Mouse (Mus musculus) hindbrain, embryonic 13.5 days (tissue): Measurements from ENCODE around the gene Ugcg. TPM values are rescaled to one million over a fixed set of nuclear protein-coding genes. Genes with fewer than 3 reads are reported as not detected.

Experiments
- ATAC-seq: fragments of 200-750 bp; cut with Nextera tagmentation; 2 replicates; pipeline ENCODE4 v1.8.0; 2017; ENCODE audit warnings: moderate TSS enrichment; ENCODE audit not compliant: low FRiP score
- H3K27ac ChIP-seq: fragments of 300-500 bp; sonication (generic); 2 replicates; pipeline ENCODE4 v1.5.1; 2015; ENCODE audit warnings: inconsistent platforms, mild to moderate bottlenecking, moderate library complexity
- H3K27me3 ChIP-seq: fragments of 300-500 bp; sonication (generic); 2 replicates; pipeline ENCODE4 v1.6.1; 2015; ENCODE audit warnings: mild to moderate bottlenecking, inconsistent platforms
- H3K36me3 ChIP-seq: fragments of 300-500 bp; sonication (generic); 2 replicates; pipeline ENCODE4 v1.6.1; 2015; ENCODE audit warnings: mild to moderate bottlenecking, inconsistent platforms
- H3K4me1 ChIP-seq: fragments of 300-500 bp; sonication (generic); replicated peaks from 2 replicates; pipeline ENCODE4 v1.6.1; 2015; ENCODE audit warnings: inconsistent platforms
- H3K4me2 ChIP-seq: fragments of 300-500 bp; sonication (generic); 2 replicates; pipeline ENCODE4 v1.6.1; 2015; ENCODE audit warnings: inconsistent platforms, mild to moderate bottlenecking, moderate library complexity
- H3K4me3 ChIP-seq: fragments of 300-500 bp; sonication (generic); 2 replicates; pipeline ENCODE4 v1.5.1; 2015; ENCODE audit warnings: mild to moderate bottlenecking, inconsistent platforms
- H3K9ac ChIP-seq: fragments of 300-500 bp; sonication (generic); 2 replicates; pipeline ENCODE4 v1.6.1; 2015; ENCODE audit warnings: mild to moderate bottlenecking, inconsistent platforms
- H3K9me3 ChIP-seq: fragments of 300-500 bp; sonication (generic); 2 replicates; pipeline ENCODE4 v1.6.1; 2016; ENCODE audit warnings: inconsistent platforms
- WGBS: fragments of 180-500 bp; shearing (Covaris S2); methylation state at CpG from one replicate; pipeline ENCODE4 v1.1.7; 2015; 5-methylcytosine and 5-hydroxymethylcytosine counted together
- polyA plus RNA-seq: library from polyadenylated mRNA; unstranded; fragments of >200 nt; fragmentation: Nextera tagmentation; extraction: Ambion mirVana; gene quantifications from 2 replicates; pipeline ENCODE4 v1.2.1, GENCODE M21; 2015

Ugcg gene
- polyA plus RNA-seq, 1 experiment from 2014 or later: 17.3 TPM

- no peak overlapping the region for H3K4me2 ChIP-seq
- H3K4me1 ChIP-seq: no peaks in the 10 kb centered on the region
- no peaks in the 10 kb centered on the region for H3K27me3 ChIP-seq
- no peak overlapping the region for H3K9ac ChIP-seq
- H3K27ac ChIP-seq: no peak overlapping the region
- no peaks in the 10 kb centered on the region for H3K36me3 ChIP-seq
- 79% methylated on average over 9 of the region's 9 CpGs for WGBS
- no peak overlapping the region for H3K4me3 ChIP-seq
- ATAC-seq: no peak
- no peaks in the 10 kb centered on the region for H3K9me3 ChIP-seq
Measured at GRCm38 (mm10) chr4:59238641-59239311, 49.7 kb downstream of the Ugcg start.

- no peak overlapping the region for H3K4me3 ChIP-seq
- H3K9ac ChIP-seq: no peak overlapping the region
- ATAC-seq: no peak
- no peak overlapping the region for H3K27ac ChIP-seq
- no peaks in the 10 kb centered on the region for H3K27me3 ChIP-seq
- H3K4me2 ChIP-seq: no peak overlapping the region
- H3K4me1 ChIP-seq: no peaks in the 10 kb centered on the region
- no peaks in the 10 kb centered on the region for H3K9me3 ChIP-seq
- no peaks in the 10 kb centered on the region for H3K36me3 ChIP-seq
- WGBS: 54% methylated on average over 9 of the region's 9 CpGs
Measured at GRCm38 (mm10) chr4:59239312-59239728, 50.3 kb downstream of the Ugcg start.

GRCm38 (mm10) chr4:59240160-59240559 is 51.1 kb downstream of the Ugcg start:
- no peaks in the 10 kb centered on the region for H3K9me3 ChIP-seq
- no peak overlapping the region for H3K4me2 ChIP-seq
- ATAC-seq: no peak
- H3K4me1 ChIP-seq: no peaks in the 10 kb centered on the region
- H3K36me3 ChIP-seq: no peaks in the 10 kb centered on the region
- 93% methylated on average over 9 of the region's 9 CpGs for WGBS
- no peak overlapping the region for H3K9ac ChIP-seq
- H3K27me3 ChIP-seq: no peaks in the 10 kb centered on the region
- H3K4me3 ChIP-seq: no peak overlapping the region
- no peak overlapping the region for H3K27ac ChIP-seq

- Histone ChIP-seq H3K9ac (no peak overlapping the region), H3K36me3 (no peaks in the 10 kb centered on the region), H3K9me3 (no peaks in the 10 kb centered on the region), H3K4me3 (no peak overlapping the region), H3K27me3 (no peaks in the 10 kb centered on the region), H3K4me1 (no peaks in the 10 kb centered on the region), H3K27ac (no peak overlapping the region), H3K4me2 (no peak overlapping the region)
- WGBS: 93% methylated on average over 4 of the region's 4 CpGs
- ATAC-seq: no peak
Measured at GRCm38 (mm10) chr4:59241096-59241495, 52.0 kb downstream of the Ugcg start.

- no peaks in the 10 kb centered on the region for H3K9me3 ChIP-seq
- 92% methylated on average over 3 of the region's 3 CpGs for WGBS
- no peak for ATAC-seq
- H3K4me3 ChIP-seq: no peak overlapping the region
- H3K4me2 ChIP-seq: no peak overlapping the region
- no peaks in the 10 kb centered on the region for H3K36me3 ChIP-seq
- no peaks in the 10 kb centered on the region for H3K27me3 ChIP-seq
- no peaks in the 10 kb centered on the region for H3K4me1 ChIP-seq
- no peak overlapping the region for H3K9ac ChIP-seq
- no peak overlapping the region for H3K27ac ChIP-seq
Measured at GRCm38 (mm10) chr4:59242221-59242620, 53.2 kb downstream of the Ugcg start.

GRCm38 (mm10) chr4:59243802-59244493 is 54.9 kb downstream of the Ugcg start:
- no peaks in the 10 kb centered on the region for H3K4me1 ChIP-seq
- H3K27me3 ChIP-seq: no peaks in the 10 kb centered on the region
- H3K27ac ChIP-seq: no peak overlapping the region
- WGBS: 81% methylated on average over 7 of the region's 7 CpGs
- no peak for ATAC-seq
- no peaks in the 10 kb centered on the region for H3K9me3 ChIP-seq
- H3K4me3 ChIP-seq: no peak overlapping the region
- H3K4me2 ChIP-seq: no peak overlapping the region
- no peak overlapping the region for H3K9ac ChIP-seq
- no peaks in the 10 kb centered on the region for H3K36me3 ChIP-seq

- H3K9me3 ChIP-seq: no peaks in the 10 kb centered on the region
- no peaks in the 10 kb centered on the region for H3K36me3 ChIP-seq
- no peak overlapping the region for H3K4me2 ChIP-seq
- no peaks in the 10 kb centered on the region for H3K4me1 ChIP-seq
- H3K9ac ChIP-seq: no peak overlapping the region
- no peak overlapping the region for H3K4me3 ChIP-seq
- H3K27ac ChIP-seq: no peak overlapping the region
- 87% methylated on average over 7 of the region's 7 CpGs for WGBS
- H3K27me3 ChIP-seq: no peaks in the 10 kb centered on the region
- ATAC-seq: no peak
Measured at GRCm38 (mm10) chr4:59244791-59245555, 55.9 kb downstream of the Ugcg start.

- WGBS: 85% methylated on average over 4 of the region's 4 CpGs
- Histone ChIP-seq H3K27ac (no peak overlapping the region), H3K4me3 (no peak overlapping the region), H3K27me3 (no peaks in the 10 kb centered on the region), H3K4me2 (no peak overlapping the region), H3K36me3 (no peaks in the 10 kb centered on the region), H3K9me3 (no peaks in the 10 kb centered on the region), H3K4me1 (no peaks in the 10 kb centered on the region), H3K9ac (no peak overlapping the region)
- ATAC-seq: no peak
Measured at GRCm38 (mm10) chr4:59245776-59246175, 56.7 kb downstream of the Ugcg start.

- no peak overlapping the region for H3K27ac ChIP-seq
- no peaks in the 10 kb centered on the region for H3K9me3 ChIP-seq
- WGBS: 85% methylated on average over 1 of the region's 1 CpGs
- ATAC-seq: no peak
- H3K36me3 ChIP-seq: no peaks in the 10 kb centered on the region
- H3K9ac ChIP-seq: no peak overlapping the region
- H3K4me1 ChIP-seq: no peaks in the 10 kb centered on the region
- H3K4me2 ChIP-seq: no peak overlapping the region
- H3K4me3 ChIP-seq: no peak overlapping the region
- no peaks in the 10 kb centered on the region for H3K27me3 ChIP-seq
Measured at GRCm38 (mm10) chr4:59247545-59247944, 58.5 kb downstream of the Ugcg start.

- H3K9ac ChIP-seq: no peak overlapping the region
- H3K27ac ChIP-seq: no peak overlapping the region
- H3K36me3 ChIP-seq: no peaks in the 10 kb centered on the region
- no peaks in the 10 kb centered on the region for H3K9me3 ChIP-seq
- H3K4me3 ChIP-seq: no peak overlapping the region
- H3K4me2 ChIP-seq: no peak overlapping the region
- ATAC-seq: no peak
- no peaks in the 10 kb centered on the region for H3K4me1 ChIP-seq
- no peaks in the 10 kb centered on the region for H3K27me3 ChIP-seq
Measured at GRCm38 (mm10) chr4:59248035-59248434, 59.0 kb downstream of the Ugcg start.

GRCm38 (mm10) chr4:59252386-59253054 is 63.5 kb downstream of the Ugcg start:
- no peaks in the 10 kb centered on the region for H3K4me1 ChIP-seq
- no peak overlapping the region for H3K9ac ChIP-seq
- H3K27ac ChIP-seq: no peak overlapping the region
- no peak for ATAC-seq
- no peak overlapping the region for H3K4me2 ChIP-seq
- H3K4me3 ChIP-seq: no peak overlapping the region
- H3K36me3 ChIP-seq: no peaks in the 10 kb centered on the region
- H3K9me3 ChIP-seq: no peaks in the 10 kb centered on the region
- WGBS: 86% methylated on average over 6 of the region's 6 CpGs
- H3K27me3 ChIP-seq: no peaks in the 10 kb centered on the region

- no peak overlapping the region for H3K4me3 ChIP-seq
- ATAC-seq: no peak
- WGBS: 89% methylated on average over 5 of the region's 5 CpGs
- H3K9me3 ChIP-seq: no peaks in the 10 kb centered on the region
- H3K4me2 ChIP-seq: no peak overlapping the region
- no peaks in the 10 kb centered on the region for H3K27me3 ChIP-seq
- no peaks in the 10 kb centered on the region for H3K4me1 ChIP-seq
- H3K36me3 ChIP-seq: no peaks in the 10 kb centered on the region
- no peak overlapping the region for H3K27ac ChIP-seq
- no peak overlapping the region for H3K9ac ChIP-seq
Measured at GRCm38 (mm10) chr4:59253055-59253434, 64.0 kb downstream of the Ugcg start.
